Mouse (Mus musculus) hindbrain, postnatal 0 days (tissue): ENCODE measurements around the gene Gpc6. TPM values are rescaled to one million over a fixed set of nuclear protein-coding genes. Genes with fewer than 3 reads are reported as not detected.

Source experiments
- ATAC-seq: fragments of 200-750 bp; cut with Nextera tagmentation; 2 replicates; pipeline ENCODE4 v1.8.0; 2017; ENCODE audit warnings: mild to moderate bottlenecking, moderate TSS enrichment, moderate library complexity
- DNase-seq: peaks from one replicate; pipeline ENCODE4 v3.0.0-alpha.2; 2015; ENCODE audit warnings: low spot score
- H3K27ac ChIP-seq: fragments of 300-500 bp; sonication (generic); 2 replicates; pipeline ENCODE4 v1.5.1; 2014; ENCODE audit warnings: mild to moderate bottlenecking
- H3K27me3 ChIP-seq: fragments of 300-500 bp; sonication (generic); 2 replicates; pipeline ENCODE4 v1.6.1; 2014; ENCODE audit warnings: low read length, mixed read lengths; ENCODE audit not compliant: insufficient read depth
- H3K36me3 ChIP-seq: fragments of 300-500 bp; sonication (generic); 2 replicates; pipeline ENCODE4 v1.6.1; 2014; ENCODE audit warnings: low read length, mixed read lengths; ENCODE audit not compliant: insufficient read depth
- H3K4me1 ChIP-seq: fragments of 300-500 bp; sonication (generic); 2 replicates; pipeline ENCODE4 v1.6.1; 2014; ENCODE audit warnings: antibody characterized with exemption, low read length, mixed read lengths; ENCODE audit not compliant: insufficient read depth
- H3K4me2 ChIP-seq: fragments of 300-500 bp; sonication (generic); 2 replicates; pipeline ENCODE4 v1.6.1; 2014; ENCODE audit warnings: low read depth, mild to moderate bottlenecking, low read length, moderate library complexity, mixed read lengths
- H3K4me3 ChIP-seq: fragments of 300-500 bp; sonication (generic); 2 replicates; pipeline ENCODE4 v1.5.1; 2014; ENCODE audit warnings: low read length
- H3K9ac ChIP-seq: fragments of 300-500 bp; sonication (generic); replicated peaks from 2 replicates; pipeline ENCODE4 v1.6.1; 2014; ENCODE audit warnings: mild to moderate bottlenecking, low read length, moderate library complexity, mixed read lengths
- H3K9me3 ChIP-seq: fragments of 300-500 bp; sonication (generic); 2 replicates; pipeline ENCODE4 v1.6.1; 2016; ENCODE audit warnings: low read length, mixed read lengths
- CTCF ChIP-seq: IDR thresholded peaks from 2 replicates; pipeline ENCODE4 v1.5.1; 2016; ENCODE audit warnings: antibody characterized with exemption, control low read depth, low read depth
- WGBS: fragments of 180-500 bp; shearing (Covaris S2); extraction: QIAGEN DNeasy Blood & Tissue Kit; methylation state at CpG from one replicate; pipeline ENCODE4 v1.1.7; 2014; 5-methylcytosine and 5-hydroxymethylcytosine counted together
- polyA plus RNA-seq: library from polyadenylated mRNA; unstranded; fragments of >200 nt; fragmentation: Nextera tagmentation; extraction: Ambion mirVana; gene quantifications from 2 replicates; pipeline ENCODE4 v1.2.1, GENCODE M21; 2015
- total RNA-seq: library from RNA; depleted of rRNA; stranded (reverse); fragments of >200 nt; gene quantifications from 2 replicates; pipeline ENCODE4 v1.2.3, GENCODE M21; 2014; rRNA removed

The Gpc6 gene
- total RNA-seq, result 20.5 and 28.5 TPM in 2 replicates
- polyA plus RNA-seq, result 17.1 and 17.9 TPM in 2 replicates

GRCm38 (mm10) chr14:116924876-116925601 lies at the start of gene Gpc6:
Gene Gpc6, plus strand, starts transcription at chr14:116925315.
- Histone ChIP-seq H3K4me3 (peak within 1 kb of the TSS; percentile 90), H3K27me3 (no peaks in the 10 kb centered on the region), H3K4me1 (peaks cover 13% of the 10 kb centered on the region; the same call in 1 of the 2 replicates), H3K9me3 (no peaks in the 10 kb centered on the region), H3K36me3 (no peaks in the 10 kb centered on the region), H3K4me2 (peak within 1 kb of the TSS; percentile 92), H3K27ac (peak within 1 kb of the TSS; percentile 82), H3K9ac (peak within 1 kb of the TSS; percentile 75)
- peak; percentile 95 for DNase-seq
- WGBS, result under 1% methylated on average over 38 of the region's 38 CpGs
- no peak for TF ChIP-seq CTCF
- ATAC-seq, result peak; percentile 85

- no peak for TF ChIP-seq CTCF
- no peak overlapping the region for H3K27ac ChIP-seq
- no peak overlapping the region for H3K9ac ChIP-seq
- peak; percentile 5 for DNase-seq
- no peaks in the 10 kb centered on the region for H3K4me1 ChIP-seq
- peak overlapping the region; percentile 31 for H3K4me2 ChIP-seq
- no peaks in the 10 kb centered on the region for H3K27me3 ChIP-seq
- WGBS, result 25% methylated on average over 7 of the region's 7 CpGs
- no peak for ATAC-seq
- H3K9me3 ChIP-seq, result no peaks in the 10 kb centered on the region
- no peaks in the 10 kb centered on the region for H3K36me3 ChIP-seq
- H3K4me3 ChIP-seq, result no peak overlapping the region
These were observed 42.6 kb upstream of the Gpc6 start for GRCm38 (mm10) chr14:116882480-116883044.

DNA sequence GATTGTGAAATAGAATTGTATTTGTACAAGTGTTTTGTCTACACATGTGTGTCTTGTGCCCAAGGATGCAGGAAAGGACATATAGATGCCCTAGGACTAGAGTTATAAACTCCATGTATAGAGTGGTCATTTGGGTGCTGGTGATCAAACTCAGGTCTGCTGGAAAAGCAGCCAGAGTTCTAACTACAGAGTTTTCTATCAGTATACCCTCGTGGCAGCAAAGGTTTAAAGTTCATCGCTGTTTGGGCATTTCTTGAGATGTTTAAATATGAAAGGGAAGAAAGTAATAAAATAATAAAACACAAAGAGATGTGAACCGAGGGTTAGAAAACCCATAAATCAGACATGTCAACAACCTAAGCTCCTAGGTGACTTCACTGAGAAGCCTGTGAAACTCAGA lies 30.8 kb upstream of the Gpc6 start:
- ATAC-seq (no peak), DNase-seq (no peak)
- TF ChIP-seq CTCF, result no peak
- Histone ChIP-seq H3K27me3 (no peaks in the 10 kb centered on the region), H3K4me2 (no peak overlapping the region), H3K4me3 (no peak overlapping the region), H3K9me3 (no peaks in the 10 kb centered on the region), H3K4me1 (no peaks in the 10 kb centered on the region), H3K36me3 (no peaks in the 10 kb centered on the region), H3K27ac (no peak overlapping the region), H3K9ac (no peak overlapping the region)
- WGBS, result 71% methylated on average over 3 of the region's 3 CpGs

DNA sequence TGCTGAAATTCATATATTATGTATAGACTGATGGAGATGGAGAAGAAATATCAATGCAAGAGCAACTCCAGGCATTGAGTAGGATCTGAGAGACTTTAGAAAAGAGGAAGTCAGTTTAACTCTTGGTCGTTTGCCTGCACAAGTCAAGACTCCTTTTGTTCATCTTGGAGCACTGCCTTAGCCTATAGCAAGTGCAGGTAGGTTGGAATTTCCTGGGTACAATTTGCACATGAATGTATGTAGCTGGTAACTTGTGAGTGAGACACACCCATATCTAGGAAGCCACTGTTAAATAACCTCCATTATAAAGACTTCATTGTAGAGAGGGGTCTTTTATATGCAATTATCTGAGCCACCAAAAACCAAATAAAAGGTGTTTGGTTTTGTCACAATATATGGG lies 27.1 kb upstream of the Gpc6 start:
- no peak for TF ChIP-seq CTCF
- Histone ChIP-seq H3K9ac (no peak overlapping the region), H3K36me3 (no peaks in the 10 kb centered on the region), H3K4me1 (no peaks in the 10 kb centered on the region), H3K27me3 (no peaks in the 10 kb centered on the region), H3K9me3 (no peaks in the 10 kb centered on the region), H3K4me3 (no peak overlapping the region), H3K27ac (no peak overlapping the region), H3K4me2 (no peak overlapping the region)
- 48% methylated on average over 1 of the region's 1 CpGs for WGBS
- DNase-seq (no peak), ATAC-seq (no peak)

DNA sequence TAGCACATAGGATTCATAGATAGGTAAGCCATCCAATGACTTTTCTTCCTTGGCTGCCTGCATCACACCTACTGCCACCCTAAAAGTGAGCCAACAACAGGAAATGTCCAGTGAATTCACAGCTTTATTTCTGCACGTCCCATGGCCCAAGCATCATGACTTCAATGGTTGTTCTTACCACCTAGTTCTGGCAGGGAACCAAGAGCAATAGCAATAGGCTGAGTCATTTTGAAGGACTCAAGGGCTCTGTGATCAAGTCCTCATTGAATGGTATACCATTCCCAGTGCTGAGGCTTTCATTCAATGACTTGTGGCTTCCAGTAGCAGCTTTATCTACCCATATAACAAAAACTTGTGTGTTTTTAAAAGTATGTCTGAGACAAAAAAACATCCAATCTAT lies 13.3 kb upstream of the Gpc6 start:
- DNase-seq (no peak), ATAC-seq (no peak)
- Histone ChIP-seq H3K4me2 (no peak overlapping the region), H3K9me3 (0 out of 2 replicates have a peak, but pooled peaks cover 5% of the 10 kb centered on the region), H3K9ac (no peak overlapping the region), H3K4me3 (no peak overlapping the region), H3K36me3 (no peaks in the 10 kb centered on the region), H3K27me3 (no peaks in the 10 kb centered on the region), H3K27ac (no peak overlapping the region), H3K4me1 (no peaks in the 10 kb centered on the region)
- WGBS, result 80% methylated on average over 1 of the region's 1 CpGs
- TF ChIP-seq CTCF, result no peak

GRCm38 (mm10) chr14:116916874-116917273 lies 8.2 kb upstream of the Gpc6 start:
- no peak overlapping the region for H3K4me3 ChIP-seq
- H3K27me3 ChIP-seq, result no peaks in the 10 kb centered on the region
- no peaks in the 10 kb centered on the region for H3K4me1 ChIP-seq
- H3K9me3 ChIP-seq, result no peaks in the 10 kb centered on the region
- no peaks in the 10 kb centered on the region for H3K36me3 ChIP-seq
- H3K9ac ChIP-seq, result no peak overlapping the region
- ATAC-seq (no peak), DNase-seq (no peak)
- H3K27ac ChIP-seq, result no peak overlapping the region
- WGBS, result 60% methylated on average over 6 of the region's 6 CpGs
- H3K4me2 ChIP-seq, result no peak overlapping the region
- no peak for TF ChIP-seq CTCF

- DNase-seq (no peak), ATAC-seq (no peak)
- H3K4me2 ChIP-seq, result peak overlapping the region; percentile 92; the same call in 1 of the 2 replicates
- H3K9ac ChIP-seq, result no peak overlapping the region
- no peaks in the 10 kb centered on the region for H3K27me3 ChIP-seq
- no peaks in the 10 kb centered on the region for H3K9me3 ChIP-seq
- no peak for TF ChIP-seq CTCF
- H3K4me1 ChIP-seq, result peaks cover 12% of the 10 kb centered on the region; the same call in 1 of the 2 replicates
- H3K4me3 ChIP-seq, result no peak overlapping the region
- 62% methylated on average over 2 of the region's 2 CpGs for WGBS
- H3K36me3 ChIP-seq, result no peaks in the 10 kb centered on the region
- no peak overlapping the region for H3K27ac ChIP-seq
These were observed 849 bp upstream of the Gpc6 start for GRCm38 (mm10) chr14:116924266-116924665.
